Mouse (Mus musculus) limb, embryonic 14.5 days (tissue): ENCODE results near the gene Smg6. TPM values are rescaled to one million over a fixed set of nuclear protein-coding genes. Genes with fewer than 3 reads are reported as not detected.

Source experiments
- ATAC-seq: fragments of 200-750 bp; cut with Nextera tagmentation; 2 replicates; pipeline ENCODE4 v1.8.0; 2017; ENCODE audit warnings: low read depth, moderate number of reproducible peaks, moderate TSS enrichment; ENCODE audit not compliant: low FRiP score
- DNase-seq: peaks from one replicate; pipeline ENCODE4 v3.0.0-alpha.2; 2015; ENCODE audit warnings: low spot score
- H3K27ac ChIP-seq: fragments of 300-500 bp; sonication (generic); replicated peaks from 2 replicates; pipeline ENCODE4 v1.5.1; 2014; ENCODE audit warnings: low read depth, mild to moderate bottlenecking, low read length, moderate library complexity, mixed read lengths
- H3K27me3 ChIP-seq: fragments of 300-500 bp; sonication (generic); 2 replicates; pipeline ENCODE4 v1.6.1; 2014; ENCODE audit warnings: low read length, mixed read lengths; ENCODE audit not compliant: control insufficient read depth, insufficient read depth
- H3K36me3 ChIP-seq: fragments of 300-500 bp; sonication (generic); 2 replicates; pipeline ENCODE4 v1.6.1; 2014; ENCODE audit warnings: mild to moderate bottlenecking, low read length, moderate library complexity, mixed read lengths; ENCODE audit not compliant: control insufficient read depth, insufficient read depth
- H3K4me1 ChIP-seq: fragments of 300-500 bp; sonication (generic); 2 replicates; pipeline ENCODE4 v1.6.1; 2014; ENCODE audit warnings: antibody characterized with exemption, low read length, mixed read lengths; ENCODE audit not compliant: control insufficient read depth, insufficient read depth
- H3K4me2 ChIP-seq: fragments of 300-500 bp; sonication (generic); replicated peaks from 2 replicates; pipeline ENCODE4 v1.6.1; 2014; ENCODE audit warnings: low read depth, mild to moderate bottlenecking, low read length, moderate library complexity; ENCODE audit not compliant: severe bottlenecking
- H3K4me3 ChIP-seq: fragments of 300-500 bp; sonication (generic); replicated peaks from 2 replicates; pipeline ENCODE4 v1.5.1; 2014; ENCODE audit warnings: low read length
- H3K9ac ChIP-seq: fragments of 300-500 bp; sonication (generic); 2 replicates; pipeline ENCODE4 v1.6.1; 2014; ENCODE audit warnings: mild to moderate bottlenecking, low read depth, low read length, moderate library complexity; ENCODE audit not compliant: severe bottlenecking
- H3K9me3 ChIP-seq: fragments of 300-500 bp; sonication (generic); 2 replicates; pipeline ENCODE4 v1.6.1; 2016; ENCODE audit warnings: low read length; ENCODE audit not compliant: control insufficient read depth
- POLR2A ChIP-seq: fragments of 200-500 bp; IDR thresholded peaks from 2 replicates; pipeline ENCODE4 v1.8.0; 2012; ENCODE audit warnings: inconsistent platforms, mild to moderate bottlenecking, moderate library complexity, borderline replicate concordance; ENCODE audit not compliant: insufficient read depth, insufficient read length; ENCODE audit errors: extremely low read depth
- WGBS: fragments of 180-500 bp; shearing (Covaris S2); extraction: QIAGEN DNeasy Blood & Tissue Kit; methylation state at CpG from one replicate; pipeline ENCODE4 v1.1.7; 2014; 5-methylcytosine and 5-hydroxymethylcytosine counted together
- polyA plus RNA-seq, 2 experiments: library from polyadenylated mRNA; depleted of rRNA in 1 of 2; stranded (reverse) in 1 of 2; unstranded in 1 of 2; fragments of >200 nt; fragmentation: Nextera tagmentation in 1 of 2; extraction: Ambion mirVana in 1 of 2; gene quantifications; 2 replicates each; pipeline versions ENCODE4 v1.2.1 to v1.2.3; 2012 to 2014

The Smg6 gene
- polyA plus RNA-seq, 2 experiments, result 16.0 to 36.5 TPM

DNA sequence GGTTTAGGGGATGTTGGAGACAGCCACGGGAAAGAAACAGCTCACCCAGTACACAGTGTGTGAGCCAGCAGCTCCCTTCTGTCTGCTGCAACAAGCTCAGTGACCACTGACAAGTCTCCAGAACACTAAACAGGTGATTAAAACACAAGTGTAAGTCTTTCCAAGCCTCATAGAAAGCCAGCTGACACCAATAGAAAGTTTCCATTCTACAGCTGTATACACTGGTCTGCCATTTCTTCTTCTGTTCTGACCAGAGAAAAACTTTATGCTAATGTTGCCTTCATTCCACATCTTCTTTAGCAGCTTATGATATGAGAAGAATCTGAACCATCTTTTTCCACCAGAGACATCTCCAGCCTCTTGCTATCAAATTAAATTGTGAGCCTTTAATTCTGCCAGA is 195.7 kb downstream of the Smg6 start:
- Histone ChIP-seq H3K27me3 (no peaks in the 10 kb centered on the region), H3K4me3 (no peak overlapping the region), H3K4me1 (peaks cover 11% of the 10 kb centered on the region), H3K9ac (no peak overlapping the region), H3K27ac (no peak overlapping the region), H3K9me3 (no peaks in the 10 kb centered on the region), H3K36me3 (no peaks in the 10 kb centered on the region), H3K4me2 (no peak overlapping the region)
- no peak for DNase-seq
- no peak for ATAC-seq
- 58% methylated on average over 1 of the region's 1 CpGs for WGBS
- TF ChIP-seq POLR2A, result no peak

DNA sequence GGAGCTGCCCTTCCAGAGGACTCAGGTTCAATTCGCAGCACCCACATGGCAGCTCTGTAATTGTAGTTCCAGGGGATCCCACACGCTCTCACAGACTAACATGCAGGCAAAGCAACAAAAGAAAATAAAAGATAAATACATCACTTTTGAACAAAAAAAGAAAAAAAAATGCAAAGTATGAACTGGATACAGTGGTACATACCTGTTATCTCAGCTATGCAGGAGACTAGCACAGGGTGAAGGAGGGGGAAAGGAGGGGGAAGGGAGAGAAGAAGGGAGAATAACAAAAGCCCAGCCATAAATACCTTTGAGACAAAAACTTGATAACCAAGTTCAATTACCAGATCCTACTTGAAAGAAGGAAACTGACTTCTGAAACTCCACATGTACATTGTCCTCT is 198.8 kb downstream of the Smg6 start:
- H3K27ac ChIP-seq, result no peak overlapping the region
- H3K36me3 ChIP-seq, result 0 out of 2 replicates have a peak, but pooled peaks cover 3% of the 10 kb centered on the region
- TF ChIP-seq POLR2A, result no peak
- no peak overlapping the region for H3K4me2 ChIP-seq
- 0 out of 2 replicates have a peak, but pooled peaks cover 8% of the 10 kb centered on the region for H3K4me1 ChIP-seq
- H3K4me3 ChIP-seq, result no peak overlapping the region
- no peak overlapping the region for H3K9ac ChIP-seq
- no peaks in the 10 kb centered on the region for H3K9me3 ChIP-seq
- DNase-seq, result no peak
- H3K27me3 ChIP-seq, result no peaks in the 10 kb centered on the region
- no peak for ATAC-seq
- WGBS, result 97% methylated on average over 2 of the region's 2 CpGs

GRCm38 (mm10) chr11:75126384-75126783 is 200.8 kb downstream of the Smg6 start:
- no peak for TF ChIP-seq POLR2A
- H3K27ac ChIP-seq, result no peak overlapping the region
- 80% methylated on average over 3 of the region's 3 CpGs for WGBS
- no peaks in the 10 kb centered on the region for H3K4me1 ChIP-seq
- H3K9me3 ChIP-seq, result no peaks in the 10 kb centered on the region
- DNase-seq (no peak), ATAC-seq (no peak)
- no peak overlapping the region for H3K9ac ChIP-seq
- no peak overlapping the region for H3K4me2 ChIP-seq
- H3K36me3 ChIP-seq, result 0 out of 2 replicates have a peak, but pooled peaks cover 3% of the 10 kb centered on the region
- H3K4me3 ChIP-seq, result no peak overlapping the region
- no peaks in the 10 kb centered on the region for H3K27me3 ChIP-seq

GRCm38 (mm10) chr11:75129481-75129880 is 203.9 kb downstream of the Smg6 start:
- H3K27me3 ChIP-seq, result no peaks in the 10 kb centered on the region
- 0 out of 2 replicates have a peak, but pooled peaks cover 3% of the 10 kb centered on the region for H3K36me3 ChIP-seq
- H3K4me2 ChIP-seq, result no peak overlapping the region
- H3K4me3 ChIP-seq, result no peak overlapping the region
- TF ChIP-seq POLR2A, result no peak
- no peak overlapping the region for H3K27ac ChIP-seq
- H3K4me1 ChIP-seq, result peaks cover 11% of the 10 kb centered on the region
- no peak for ATAC-seq
- no peaks in the 10 kb centered on the region for H3K9me3 ChIP-seq
- 94% methylated on average over 6 of the region's 6 CpGs for WGBS
- DNase-seq, result no peak
- no peak overlapping the region for H3K9ac ChIP-seq

DNA sequence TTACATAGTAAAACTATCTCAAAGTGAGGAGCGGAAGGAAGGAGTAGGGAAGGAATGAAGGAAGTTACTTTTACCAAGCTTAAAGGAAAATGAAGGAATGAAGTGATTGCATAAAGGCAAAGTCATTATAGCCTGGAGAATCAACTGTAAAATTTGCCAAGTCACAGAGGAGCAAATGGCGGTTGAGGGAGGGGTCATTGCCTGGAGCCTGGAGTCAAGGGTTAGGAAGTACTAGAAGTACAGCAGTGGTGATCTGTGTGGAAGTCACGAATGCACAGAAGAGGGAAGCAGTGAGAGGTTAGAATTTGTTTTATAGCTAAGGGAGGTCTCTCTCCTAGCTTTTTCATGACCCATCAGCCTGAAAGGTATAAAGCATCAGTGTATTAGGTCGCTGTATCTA is 205.7 kb downstream of the Smg6 start:
- Histone ChIP-seq H3K27me3 (no peaks in the 10 kb centered on the region), H3K4me2 (no peak overlapping the region), H3K9ac (no peak overlapping the region), H3K4me3 (no peak overlapping the region), H3K36me3 (peaks cover 6% of the 10 kb centered on the region; the same call in 1 of the 2 replicates), H3K4me1 (peaks cover 24% of the 10 kb centered on the region), H3K9me3 (no peaks in the 10 kb centered on the region), H3K27ac (no peak overlapping the region)
- TF ChIP-seq POLR2A, result no peak
- 66% methylated on average over 4 of the region's 4 CpGs for WGBS
- no peak for ATAC-seq
- no peak for DNase-seq

GRCm38 (mm10) chr11:75132278-75132677 is 206.7 kb downstream of the Smg6 start:
- WGBS, result 71% methylated on average over 5 of the region's 5 CpGs
- no peak overlapping the region for H3K4me2 ChIP-seq
- no peak overlapping the region for H3K4me3 ChIP-seq
- peaks cover 34% of the 10 kb centered on the region for H3K4me1 ChIP-seq
- no peak overlapping the region for H3K27ac ChIP-seq
- H3K9me3 ChIP-seq, result no peaks in the 10 kb centered on the region
- TF ChIP-seq POLR2A, result no peak
- ATAC-seq (no peak), DNase-seq (peak; percentile 20)
- peaks cover 6% of the 10 kb centered on the region; the same call in 1 of the 2 replicates for H3K36me3 ChIP-seq
- H3K27me3 ChIP-seq, result no peaks in the 10 kb centered on the region
- no peak overlapping the region for H3K9ac ChIP-seq
